Mouse (Mus musculus) bone marrow macrophage, adult 2 months (primary cell): Measurements from ENCODE around the gene Kansl3.

Source experiments
- CTCF ChIP-seq: IDR thresholded peaks from 2 replicates; pipeline ENCODE4 v1.5.1; 2012; ENCODE audit warnings: low read depth, mild to moderate bottlenecking, low read length, moderate library complexity
- POLR2A ChIP-seq: IDR thresholded peaks from 2 replicates; pipeline ENCODE4 v1.6.1; 2012; ENCODE audit warnings: mild to moderate bottlenecking, low read depth, low read length, borderline replicate concordance

DNA sequence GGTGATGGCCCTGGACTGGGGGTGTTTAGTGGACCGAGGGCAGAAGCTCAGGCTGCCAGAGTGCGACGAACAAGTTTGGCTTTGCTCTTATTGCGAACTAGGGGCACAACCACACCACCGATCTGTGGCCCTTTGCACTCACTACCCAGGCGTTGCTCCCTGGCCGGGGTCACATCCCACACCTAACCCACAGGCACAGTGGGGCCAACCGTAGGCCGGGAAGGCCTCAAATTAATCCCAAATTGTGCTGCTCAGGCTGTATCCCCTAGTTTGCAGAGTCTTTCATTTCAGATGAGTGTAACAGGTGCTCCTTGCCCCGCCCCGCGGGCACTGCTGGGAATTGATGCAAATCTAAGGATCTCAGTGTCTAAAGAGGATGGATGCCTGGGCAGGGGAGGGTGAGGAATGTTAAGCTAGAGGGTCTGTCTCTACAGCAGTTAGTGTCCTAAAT, 60.5 kb downstream of the Kansl3 start:
- TF ChIP-seq CTCF (no peak), POLR2A (no peak)
